In the genomic region with DNA sequence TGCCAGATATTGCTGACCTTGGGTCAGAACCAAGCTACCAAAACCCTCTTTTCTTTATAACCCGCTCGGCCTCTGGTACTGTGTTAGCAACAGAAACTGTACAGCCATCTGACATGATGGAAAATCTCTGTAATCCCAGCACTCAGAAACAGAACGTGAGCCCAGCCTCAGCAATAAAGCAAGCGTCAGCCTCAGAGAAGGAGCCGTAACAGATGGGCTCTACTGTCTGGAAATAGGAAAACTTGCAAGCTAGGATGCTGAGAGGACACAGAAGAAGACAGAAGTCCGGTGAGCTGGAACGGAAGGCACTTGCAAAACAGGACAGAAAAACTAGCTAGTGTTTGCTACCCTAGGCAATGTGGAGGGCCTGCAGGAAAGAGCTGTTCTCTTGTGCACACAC, we compare ENCODE assay signal across 19 mouse cellular contexts. TPM values are rescaled to one million over a fixed set of nuclear protein-coding genes. Genes with fewer than 3 reads are reported as not detected.
DNase-seq lines count a peak whose midpoint lies in the region; ATAC-seq lines count a peak whose summit lies in the region.
"Had no signal": no experiment of that assay in that cellular context is flagged by ENCODE, and none has a peak within 500 bp of the region (broad histone marks: within the 10 kb centered on the region; RNA-seq: fewer than 3 reads in every experiment).

No protein-coding gene starts in this region.

- H3K9me3 ChIP-seq in hindbrain, embryonic 10.5 days = no peaks in the 10 kb centered on the region
- H3K9me3 ChIP-seq in hindbrain, embryonic 16.5 days (ENCODE audit: control insufficient read depth, low read length) = no peaks in the 10 kb centered on the region
- no peaks in the 10 kb centered on the region for H3K9me3 ChIP-seq in embryonic facial prominence, embryonic 10.5 days
- no peaks in the 10 kb centered on the region for H3K9me3 ChIP-seq in limb, embryonic 10.5 days (replicated peaks)
- H3K9me3 ChIP-seq: embryonic facial prominence, embryonic 15.5 days; heart, embryonic 15.5 days; liver, embryonic 13.5 days; lung, embryonic 15.5 days; neural tube, embryonic 15.5 days had no signal

- H3K4me1 ChIP-seq in hindbrain, embryonic 10.5 days (replicated peaks) = peaks cover 67% of the 10 kb centered on the region
- H3K4me1 ChIP-seq in hindbrain, embryonic 16.5 days (ENCODE audit: control insufficient read depth, insufficient read depth, low read depth, low read length) = peaks cover 36% of the 10 kb centered on the region
- H3K4me1 ChIP-seq in embryonic facial prominence, embryonic 10.5 days = peaks cover 57% of the 10 kb centered on the region
- H3K4me1 ChIP-seq in limb, embryonic 10.5 days = peaks cover 59% of the 10 kb centered on the region

- DNase-seq in hindbrain, embryonic 10.5 days (ENCODE audit: low spot score) = no peak
- peak; percentile 35 for DNase-seq in layer of hippocampus, adult 9-11 months
- no peak for DNase-seq in layer of hippocampus, postnatal 10 days (ENCODE audit: low spot score in 2 of 2)
- no peak for DNase-seq in embryonic facial prominence, embryonic 10.5 days (ENCODE audit: low spot score)
- no peak for DNase-seq in limb, embryonic 10.5 days (ENCODE audit: low spot score)
- no peak for DNase-seq in adrenal gland, postnatal 25 days
- DNase-seq: cerebellum, adult 9-11 months; liver, embryonic 13.5 days; right cerebral cortex, postnatal 25 days had no signal

- no peak overlapping the region for H3K4me2 ChIP-seq in hindbrain, embryonic 16.5 days (ENCODE audit: low read length)
- H3K4me2 ChIP-seq: embryonic facial prominence, embryonic 15.5 days; heart, embryonic 15.5 days; liver, embryonic 13.5 days; lung, embryonic 15.5 days; neural tube, embryonic 15.5 days had no signal

- H3K27ac ChIP-seq in hindbrain, embryonic 10.5 days = peak overlapping the region; percentile 88
- H3K27ac ChIP-seq in hindbrain, embryonic 16.5 days (ENCODE audit: low read depth, low read length) = no peak overlapping the region
- H3K27ac ChIP-seq in embryonic facial prominence, embryonic 10.5 days (replicated peaks) = peak overlapping the region; percentile 35; the same call in 1 of the 2 replicates
- H3K27ac ChIP-seq in limb, embryonic 10.5 days = peak overlapping the region; percentile 90
- H3K27ac ChIP-seq: embryonic facial prominence, embryonic 15.5 days; liver, embryonic 13.5 days; lung, embryonic 15.5 days; neural tube, embryonic 15.5 days; stomach, postnatal 0 days had no signal

- ATAC-seq in hindbrain, embryonic 16.5 days = no peak

- no peaks in the 10 kb centered on the region for H3K27me3 ChIP-seq in hindbrain, embryonic 10.5 days (ENCODE audit: insufficient read depth, poor library complexity, severe bottlenecking)
- H3K27me3 ChIP-seq in hindbrain, embryonic 16.5 days (replicated peaks; ENCODE audit: control insufficient read depth, insufficient read depth, low read length) = no peaks in the 10 kb centered on the region
- H3K27me3 ChIP-seq in embryonic facial prominence, embryonic 10.5 days (replicated peaks; ENCODE audit: low read depth, poor library complexity, severe bottlenecking) = no peaks in the 10 kb centered on the region
- no peaks in the 10 kb centered on the region for H3K27me3 ChIP-seq in limb, embryonic 10.5 days (ENCODE audit: low read depth, poor library complexity, severe bottlenecking)
- H3K27me3 ChIP-seq: embryonic facial prominence, embryonic 15.5 days; heart, embryonic 15.5 days; liver, embryonic 13.5 days; lung, embryonic 15.5 days; neural tube, embryonic 15.5 days had no signal

- peaks cover 22% of the 10 kb centered on the region for H3K36me3 ChIP-seq in hindbrain, embryonic 10.5 days
- no peaks in the 10 kb centered on the region for H3K36me3 ChIP-seq in hindbrain, embryonic 16.5 days (ENCODE audit: control insufficient read depth, insufficient read depth, low read length)
- peaks cover 40% of the 10 kb centered on the region for H3K36me3 ChIP-seq in embryonic facial prominence, embryonic 10.5 days (replicated peaks)
- peaks cover 25% of the 10 kb centered on the region for H3K36me3 ChIP-seq in limb, embryonic 10.5 days
- H3K36me3 ChIP-seq: embryonic facial prominence, embryonic 15.5 days; heart, embryonic 15.5 days; liver, embryonic 13.5 days; lung, embryonic 15.5 days; neural tube, embryonic 15.5 days had no signal

- no peak overlapping the region for H3K4me3 ChIP-seq in hindbrain, embryonic 10.5 days
- no peak overlapping the region for H3K4me3 ChIP-seq in hindbrain, embryonic 16.5 days (ENCODE audit: low read length)
- no peak overlapping the region for H3K4me3 ChIP-seq in embryonic facial prominence, embryonic 10.5 days
- H3K4me3 ChIP-seq in limb, embryonic 10.5 days = no peak overlapping the region
- H3K4me3 ChIP-seq: embryonic facial prominence, embryonic 15.5 days; heart, embryonic 15.5 days; liver, embryonic 13.5 days; lung, embryonic 15.5 days; neural tube, embryonic 15.5 days had no signal

- no peak overlapping the region for H3K9ac ChIP-seq in hindbrain, embryonic 16.5 days (ENCODE audit: low read depth, low read length)
- H3K9ac ChIP-seq: embryonic facial prominence, embryonic 15.5 days; heart, embryonic 15.5 days; liver, embryonic 13.5 days; lung, embryonic 15.5 days; neural tube, embryonic 15.5 days had no signal

- 89% methylated on average over 7 of the region's 7 CpGs for WGBS in hindbrain, embryonic 10.5 days
- 83% methylated on average over 7 of the region's 7 CpGs for WGBS in hindbrain, embryonic 16.5 days
- 92% methylated on average over 7 of the region's 7 CpGs for WGBS in embryonic facial prominence, embryonic 10.5 days
- WGBS in limb, embryonic 10.5 days = 86% methylated on average over 7 of the region's 7 CpGs

RNA-seq across cellular contexts. Expression of gene Dennd2a, which starts 12.2 kb away (rescaled TPM):
- 42.7 and 45.6 TPM in 2 replicates for polyA plus RNA-seq in hindbrain, embryonic 10.5 days (2016; fragmentation: Nextera tagmentation; extraction: Ambion mirVana)
- polyA plus RNA-seq in hindbrain, embryonic 16.5 days (2015; fragmentation: Nextera tagmentation; extraction: Ambion mirVana) = 12.8 and 17.6 TPM in 2 replicates
- 10 to 100 TPM; 33.3 to 33.6 TPM for total RNA-seq in layer of hippocampus, postnatal 10 days (2021)
- 34.3 and 37.8 TPM in 2 replicates for polyA plus RNA-seq in embryonic facial prominence, embryonic 10.5 days (2016; fragmentation: Nextera tagmentation; extraction: Ambion mirVana)
- polyA plus RNA-seq in limb, embryonic 10.5 days (2016; fragmentation: Nextera tagmentation; extraction: Ambion mirVana) = 33.9 and 40.7 TPM in 2 replicates
- total RNA-seq in adrenal gland, postnatal 25 days (2021) = 10.8 and 11.9 TPM in 2 replicates

RNA-seq across cellular contexts. Expression of gene Adck2, which starts 28.2 kb away (rescaled TPM):
- 29.3 and 30.8 TPM in 2 replicates for polyA plus RNA-seq in hindbrain, embryonic 10.5 days (2016; fragmentation: Nextera tagmentation; extraction: Ambion mirVana)
- 42.6 and 47.9 TPM in 2 replicates for polyA plus RNA-seq in hindbrain, embryonic 16.5 days (2015; fragmentation: Nextera tagmentation; extraction: Ambion mirVana)
- 10 to 100 TPM; 26.4 to 28.1 TPM for total RNA-seq in layer of hippocampus, postnatal 10 days (2021)
- 21.3 and 26.1 TPM in 2 replicates for polyA plus RNA-seq in embryonic facial prominence, embryonic 10.5 days (2016; fragmentation: Nextera tagmentation; extraction: Ambion mirVana)
- polyA plus RNA-seq in limb, embryonic 10.5 days (2016; fragmentation: Nextera tagmentation; extraction: Ambion mirVana) = 17.3 and 25.6 TPM in 2 replicates
- 20.7 and 31.5 TPM in 2 replicates for total RNA-seq in adrenal gland, postnatal 25 days (2021)

RNA-seq across cellular contexts. Expression of gene Gm42420, which starts 40.1 kb away (rescaled TPM):
- polyA plus RNA-seq in hindbrain, embryonic 10.5 days (2016; fragmentation: Nextera tagmentation; extraction: Ambion mirVana) = 0.76 and 1.6 TPM in 2 replicates
- 1.6 and 1.9 TPM in 2 replicates for polyA plus RNA-seq in hindbrain, embryonic 16.5 days (2015; fragmentation: Nextera tagmentation; extraction: Ambion mirVana)
- not detected for total RNA-seq in layer of hippocampus, postnatal 10 days (2021)
- polyA plus RNA-seq in embryonic facial prominence, embryonic 10.5 days (2016; fragmentation: Nextera tagmentation; extraction: Ambion mirVana) = 0.53 TPM in 1 of 2 replicates, not detected in the other
- polyA plus RNA-seq in limb, embryonic 10.5 days (2016; fragmentation: Nextera tagmentation; extraction: Ambion mirVana) = 0.79 and 1.7 TPM in 2 replicates
- total RNA-seq in adrenal gland, postnatal 25 days (2021) = 2.2 TPM in 1 of 2 replicates, not detected in the other
- total RNA-seq: ES-E14; gastrocnemius, postnatal 4 days; left cerebral cortex, postnatal 10 days had no signal
- polyA plus RNA-seq: forebrain, embryonic 11.5 days; heart, embryonic 15.5 days had no signal

RNA-seq across cellular contexts. Expression of gene Ndufb2, which starts 46.9 kb away (rescaled TPM):
- polyA plus RNA-seq in hindbrain, embryonic 10.5 days (2016; fragmentation: Nextera tagmentation; extraction: Ambion mirVana) = 292 and 328 TPM in 2 replicates
- 482 and 563 TPM in 2 replicates for polyA plus RNA-seq in hindbrain, embryonic 16.5 days (2015; fragmentation: Nextera tagmentation; extraction: Ambion mirVana)
- 100 to 1,000 TPM; 183 to 201 TPM for total RNA-seq in layer of hippocampus, postnatal 10 days (2021)
- 274 and 279 TPM in 2 replicates for polyA plus RNA-seq in embryonic facial prominence, embryonic 10.5 days (2016; fragmentation: Nextera tagmentation; extraction: Ambion mirVana)
- polyA plus RNA-seq in limb, embryonic 10.5 days (2016; fragmentation: Nextera tagmentation; extraction: Ambion mirVana) = 290 and 296 TPM in 2 replicates
- total RNA-seq in adrenal gland, postnatal 25 days (2021) = 167 and 208 TPM in 2 replicates
